Mouse (Mus musculus) C3H10T1/2 (cell line): Measurements from ENCODE around the gene Daam1. TPM values are rescaled to one million over a fixed set of nuclear protein-coding genes. Genes with fewer than 3 reads are reported as not detected.

Source experiments
- polyA plus RNA-seq, 2 experiments: library from polyadenylated mRNA; unstranded; fragments of >200 nt; fragmentation: generic; extraction: Trizol; gene quantifications; one replicate each; pipeline ENCODE4 v1.2.1; 2012; ENCODE audit warnings: missing spikeins in 2 of 2

Gene Daam1
- 1 to 10 TPM in 1 of 2 experiments, under 1 TPM in 1; 0.22 to 3.0 TPM for polyA plus RNA-seq

DNA sequence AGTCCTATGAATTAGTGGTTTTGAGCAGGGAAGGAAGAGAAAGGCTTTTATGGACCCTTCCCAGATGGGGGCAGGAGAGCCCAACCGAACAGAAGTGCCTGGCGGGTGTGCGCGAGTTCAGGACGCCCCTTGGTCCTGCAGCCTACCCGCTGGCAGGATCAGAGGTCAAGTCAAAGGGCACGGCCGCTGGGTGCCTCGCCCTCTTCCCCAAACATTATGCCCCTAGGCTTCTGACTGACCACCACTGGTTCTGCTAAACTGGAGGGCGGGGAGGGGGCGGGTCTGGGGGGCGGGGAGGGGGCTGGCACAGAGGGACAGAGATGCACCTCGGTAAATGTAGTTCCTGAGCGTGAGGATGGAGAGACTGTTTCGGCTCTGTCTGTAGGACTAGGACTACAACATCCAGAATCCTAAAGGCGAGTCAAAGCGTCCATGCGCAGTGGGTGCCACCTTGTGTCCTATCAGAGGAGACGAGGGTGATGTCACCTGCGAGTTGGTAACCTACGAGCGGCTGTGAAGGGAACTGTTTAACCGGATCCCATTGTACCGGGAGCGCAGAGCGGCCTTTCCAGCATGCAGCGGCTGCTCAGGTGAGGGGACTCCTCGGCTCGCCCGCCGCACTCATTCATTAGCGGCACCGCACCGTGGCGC, at the start of gene Daam1:
TSS of gene Daam1 (plus strand) at position 472 of the 651 bp plus-strand sequence.

Other genes with a start within 250 kb of the Daam1 start
- gene Gpr135, start 240.0 kb downstream of the Daam1 start, polyA plus RNA-seq: under 1 TPM in 1 of 2 experiments, not detected in 1; 0.17 TPM